ENCODE assay signal across 17 mouse cellular contexts in the genomic region with DNA sequence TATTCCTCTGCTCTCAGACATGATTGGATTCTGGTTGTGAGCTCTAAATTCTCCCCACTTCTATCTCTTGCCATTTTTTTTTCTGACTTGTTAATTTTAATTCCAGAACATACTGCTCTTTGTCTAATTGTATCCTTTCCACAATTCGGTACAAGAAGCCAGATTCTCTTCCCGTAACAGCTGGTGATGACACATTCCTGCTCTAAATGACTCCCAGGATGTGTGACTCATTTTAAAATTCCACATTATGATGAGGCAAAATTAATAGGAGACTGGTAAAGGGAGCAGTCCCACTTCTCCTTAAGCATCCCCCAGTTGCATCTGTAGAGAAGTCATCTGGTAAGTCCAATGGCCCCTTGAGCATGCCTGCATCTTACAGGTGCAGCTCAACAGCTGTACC. TPM values are rescaled to one million over a fixed set of nuclear protein-coding genes. Genes with fewer than 3 reads are reported as not detected.
DNase-seq lines count a peak whose midpoint lies in the region; ATAC-seq lines count a peak whose summit lies in the region.
"Had no signal": no experiment of that assay in that cellular context is flagged by ENCODE, and none has a peak within 500 bp of the region (broad histone marks: within the 10 kb centered on the region; RNA-seq: fewer than 3 reads in every experiment).

No protein-coding gene starts in this region.

- intact Hi-C loops in left cerebral cortex, postnatal 14 days (cut with DNase I): no loop called here
- intact Hi-C loops in left cerebral cortex, postnatal 10 days (cut with DNase I): no loop called here

- peak; percentile 80 for ATAC-seq in frontal cortex, adult (ENCODE audit: low TSS enrichment)
- ATAC-seq in granulocyte monocyte progenitor cell, adult 5-6 weeks (replicated peaks; ENCODE audit: poor library complexity, severe bottlenecking): no peak
- ATAC-seq: midbrain, embryonic 15.5 days had no signal

- no peak for DNase-seq in frontal cortex, postnatal 25 days (ENCODE audit: low spot score in 2 of 2)
- peak; percentile 49 to 74 for DNase-seq in left cerebral cortex, postnatal 14 days (ENCODE audit: low spot score in 2 of 2)
- DNase-seq in left cerebral cortex, postnatal 10 days (ENCODE audit: extremely low spot score in 1 of 2, low spot score in 2 of 2): no peak
- DNase-seq in layer of hippocampus, adult 8-10 months (ENCODE audit: low spot score in 2 of 2): peak; percentile 50 to 71
- no peak for DNase-seq in adrenal gland, postnatal 14 days
- DNase-seq in natural killer cell, adult 2 months (ENCODE audit: low spot score in 2 of 2): no peak
- DNase-seq: cerebellum, adult 9-11 months; heart, adult 2 months; kidney, adult 8-10 months; kidney, postnatal 25 days; thymus, postnatal 25 days had no signal

RNA-seq across cellular contexts. Expression of gene Pde6b, which starts 2.6 kb away (rescaled TPM):
- under 1 TPM; 0.13 to 0.19 TPM for total RNA-seq in left cerebral cortex, postnatal 14 days (2021)
- not detected for total RNA-seq in left cerebral cortex, postnatal 10 days (2021)
- total RNA-seq in layer of hippocampus, adult 8-10 months (2022): under 1 TPM; 0.10 to 0.52 (median 0.34) TPM
- total RNA-seq in adrenal gland, postnatal 14 days (2021): not detected in 2 replicates
- not detected in 2 replicates for total RNA-seq in granulocyte monocyte progenitor cell, adult 5-6 weeks (2014; fragmentation: Nextera tagmentation)
- total RNA-seq in granulocyte monocyte progenitor cell, adult 5-6 weeks (2017): not detected in 2 replicates
- total RNA-seq: adrenal gland, postnatal 4 days; gastrocnemius, adult 8-10 months; heart, adult 2 months; megakaryocyte progenitor cell, adult 5-6 weeks had no signal

RNA-seq across cellular contexts. Expression of gene Gm42517, which starts 17.9 kb away (rescaled TPM):
- 10 to 100 TPM; 76.9 to 78.2 TPM for total RNA-seq in left cerebral cortex, postnatal 14 days (2021)
- total RNA-seq in left cerebral cortex, postnatal 10 days (2021): 10 to 100 TPM; 64.6 to 67.5 TPM
- total RNA-seq in layer of hippocampus, adult 8-10 months (2022): 10 to 100 TPM; 45.5 to 49.4 (median 47.9) TPM
- 0.19 and 0.37 TPM in 2 replicates for total RNA-seq in adrenal gland, postnatal 14 days (2021)
- total RNA-seq in granulocyte monocyte progenitor cell, adult 5-6 weeks (2014; fragmentation: Nextera tagmentation): not detected in 2 replicates
- total RNA-seq in granulocyte monocyte progenitor cell, adult 5-6 weeks (2017): not detected in 2 replicates
- total RNA-seq: megakaryocyte progenitor cell, adult 5-6 weeks had no signal

RNA-seq across cellular contexts. Expression of gene Atp5k, which starts 48.6 kb away (rescaled TPM):
- total RNA-seq in left cerebral cortex, postnatal 14 days (2021): 100 to 1,000 TPM; 253 to 266 TPM
- total RNA-seq in left cerebral cortex, postnatal 10 days (2021): 100 to 1,000 TPM; 252 to 262 TPM
- total RNA-seq in layer of hippocampus, adult 8-10 months (2022): 100 to 1,000 TPM; 119 to 263 (median 190) TPM
- 964 and 993 TPM in 2 replicates for total RNA-seq in adrenal gland, postnatal 14 days (2021)
- total RNA-seq in granulocyte monocyte progenitor cell, adult 5-6 weeks (2014; fragmentation: Nextera tagmentation): 336 and 382 TPM in 2 replicates
- total RNA-seq in granulocyte monocyte progenitor cell, adult 5-6 weeks (2017): 162 and 258 TPM in 2 replicates

Comparison
In these comparisons a context has a peak if more than half of its experiments do, and no peak if none do; other contexts are left out.
1. DNase-seq: peak in left cerebral cortex, postnatal 14 days (2 of 2) and layer of hippocampus, adult 8-10 months (2 of 2); none in frontal cortex, postnatal 25 days (0 of 2), left cerebral cortex, postnatal 10 days (0 of 2), adrenal gland, postnatal 14 days (single experiment) and natural killer cell, adult 2 months (0 of 2).
2. RNA of gene Gm42517, which starts 17.9 kb away (total RNA-seq): 76.9 to 78.2 TPM in left cerebral cortex, postnatal 14 days, 64.6 to 67.5 TPM in left cerebral cortex, postnatal 10 days and 45.5 to 49.4 TPM in layer of hippocampus, adult 8-10 months; 0.19 to 0.37 TPM in adrenal gland, postnatal 14 days and not detected in granulocyte monocyte progenitor cell, adult 5-6 weeks; every median in the first group is over 10 times any median in the second.